ENCODE assay signal across 9 mouse cellular contexts in genomic region chr4:63686157-63686556, GRCm38 (mm10). TPM values are rescaled to one million over a fixed set of nuclear protein-coding genes. Genes with fewer than 3 reads are reported as not detected.
DNase-seq lines count a peak whose midpoint lies in the region; ATAC-seq and TF ChIP-seq lines count a peak whose summit lies in the region.
"Had no signal": no experiment of that assay in that cellular context is flagged by ENCODE, and none has a peak within 500 bp of the region (broad histone marks: within the 10 kb centered on the region; RNA-seq: fewer than 3 reads in every experiment).

No protein-coding gene starts in this region.

- DNase-seq in midbrain, embryonic 11.5 days (ENCODE audit: low spot score, missing footprints): peak; percentile 84
- no peak for DNase-seq in midbrain, embryonic 10.5 days (ENCODE audit: low spot score)
- DNase-seq in ZHBTc4 (ENCODE audit: low read depth, low spot score): peak; percentile 48
- peak; percentile 75 for DNase-seq in kidney, adult 2 months
- DNase-seq in lung, postnatal 14 days: peak; percentile 55
- no peak for DNase-seq in yolk sac, embryonic 10.5 days (ENCODE audit: low spot score)

- no peaks in the 10 kb centered on the region for H3K36me3 ChIP-seq in midbrain, embryonic 11.5 days (ENCODE audit: control insufficient read depth, insufficient read depth, low read length)
- H3K36me3 ChIP-seq in midbrain, embryonic 10.5 days: no peaks in the 10 kb centered on the region
- H3K36me3 ChIP-seq in kidney, adult 2 months (ENCODE audit: control insufficient read depth, insufficient read depth, low read length): no peaks in the 10 kb centered on the region
- H3K36me3 ChIP-seq: embryonic facial prominence, embryonic 13.5 days had no signal

- H3K9me3 ChIP-seq in midbrain, embryonic 11.5 days (ENCODE audit: control insufficient read depth, low read length): no peaks in the 10 kb centered on the region
- H3K9me3 ChIP-seq in midbrain, embryonic 10.5 days (replicated peaks): no peaks in the 10 kb centered on the region
- H3K9me3 ChIP-seq: embryonic facial prominence, embryonic 13.5 days had no signal

- no peak overlapping the region for H3K27ac ChIP-seq in midbrain, embryonic 11.5 days (ENCODE audit: low read depth, low read length)
- H3K27ac ChIP-seq in midbrain, embryonic 10.5 days (replicated peaks): no peak overlapping the region
- no peak overlapping the region for H3K27ac ChIP-seq in cortical plate, adult 2 months (ENCODE audit: insufficient read depth, low read length)
- H3K27ac ChIP-seq in kidney, adult 2 months (ENCODE audit: insufficient read depth, low read depth, low read length): no peak overlapping the region
- H3K27ac ChIP-seq: embryonic facial prominence, embryonic 13.5 days had no signal

- no peak overlapping the region for H3K4me3 ChIP-seq in midbrain, embryonic 11.5 days (ENCODE audit: low read depth, low read length)
- no peak overlapping the region for H3K4me3 ChIP-seq in midbrain, embryonic 10.5 days
- H3K4me3 ChIP-seq in cortical plate, adult 2 months (ENCODE audit: insufficient read depth, low read length): no peak overlapping the region
- H3K4me3 ChIP-seq in kidney, adult 2 months (ENCODE audit: insufficient read depth, low read depth, low read length): no peak overlapping the region
- H3K4me3 ChIP-seq: embryonic facial prominence, embryonic 13.5 days had no signal

- TF ChIP-seq CTCF in cortical plate, adult 2 months (IDR thresholded peaks at IDR 0.05; ENCODE audit: extremely low read depth, insufficient read depth, low read length): peak; percentile 48
- TF ChIP-seq CTCF in kidney, adult 2 months (conservative IDR thresholded peaks at IDR 0.05; ENCODE audit: insufficient read depth, insufficient read length, low read depth, low read length): peak; percentile 66

- peak; percentile 44; the same call in 1 of the 2 replicates for ATAC-seq in midbrain, embryonic 11.5 days (ENCODE audit: low FRiP score)

- no peaks in the 10 kb centered on the region for H3K27me3 ChIP-seq in midbrain, embryonic 11.5 days (ENCODE audit: control insufficient read depth, insufficient read depth, low read length)
- H3K27me3 ChIP-seq in midbrain, embryonic 10.5 days (ENCODE audit: low read depth, poor library complexity, severe bottlenecking): no peaks in the 10 kb centered on the region
- no peaks in the 10 kb centered on the region for H3K27me3 ChIP-seq in kidney, adult 2 months (replicated peaks; ENCODE audit: control insufficient read depth, insufficient read depth, low read length)
- H3K27me3 ChIP-seq: embryonic facial prominence, embryonic 13.5 days had no signal

- no peak overlapping the region for H3K9ac ChIP-seq in midbrain, embryonic 11.5 days (ENCODE audit: low read length)
- H3K9ac ChIP-seq: embryonic facial prominence, embryonic 13.5 days had no signal

- no peaks in the 10 kb centered on the region for H3K4me1 ChIP-seq in midbrain, embryonic 11.5 days (ENCODE audit: control insufficient read depth, insufficient read depth, low read length)
- no peaks in the 10 kb centered on the region; the same call in 1 of the 2 replicates for H3K4me1 ChIP-seq in midbrain, embryonic 10.5 days
- peaks cover 2% of the 10 kb centered on the region; the same call in 1 of the 2 replicates for H3K4me1 ChIP-seq in cortical plate, adult 2 months (ENCODE audit: control insufficient read depth, insufficient read depth, low read length)
- no peaks in the 10 kb centered on the region for H3K4me1 ChIP-seq in kidney, adult 2 months (ENCODE audit: control insufficient read depth, insufficient read depth, low read length)
- H3K4me1 ChIP-seq: embryonic facial prominence, embryonic 13.5 days had no signal

- no peak for TF ChIP-seq POLR2A in cortical plate, adult 2 months (IDR thresholded peaks at IDR 0.05; ENCODE audit: extremely low read depth, insufficient read depth, low read length)
- TF ChIP-seq POLR2A in kidney, adult 2 months (IDR thresholded peaks at IDR 0.05; ENCODE audit: low read depth, low read length): no peak

- H3K4me2 ChIP-seq in midbrain, embryonic 11.5 days: no peak overlapping the region
- H3K4me2 ChIP-seq: embryonic facial prominence, embryonic 13.5 days had no signal

RNA-seq across cellular contexts. Expression of gene Gm11214, which starts 23.0 kb away (rescaled TPM):
- polyA plus RNA-seq in midbrain, embryonic 11.5 days (2014; fragmentation: Nextera tagmentation; extraction: Ambion mirVana): not detected in 2 replicates
- polyA plus RNA-seq in midbrain, embryonic 10.5 days (2016; fragmentation: Nextera tagmentation; extraction: Ambion mirVana): not detected in 2 replicates
- polyA plus RNA-seq in cortical plate, adult 2 months (2012; rRNA removed): not detected in 2 replicates
- polyA plus RNA-seq in kidney, adult 2 months (2012; rRNA removed): not detected in 2 replicates
- polyA plus RNA-seq: embryonic facial prominence, embryonic 13.5 days; neural tube, embryonic 14.5 days had no signal

RNA-seq across cellular contexts. Expression of gene Tnfsf15, which starts 58.8 kb away (rescaled TPM):
- 0.07 TPM in 1 of 2 replicates, not detected in the other for polyA plus RNA-seq in midbrain, embryonic 11.5 days (2014; fragmentation: Nextera tagmentation; extraction: Ambion mirVana)
- not detected in 2 replicates for polyA plus RNA-seq in midbrain, embryonic 10.5 days (2016; fragmentation: Nextera tagmentation; extraction: Ambion mirVana)
- not detected in 2 replicates for polyA plus RNA-seq in cortical plate, adult 2 months (2012; rRNA removed)
- 0.55 and 0.96 TPM in 2 replicates for polyA plus RNA-seq in kidney, adult 2 months (2012; rRNA removed)
- polyA plus RNA-seq: embryonic facial prominence, embryonic 13.5 days; neural tube, embryonic 14.5 days had no signal

Comparison
In these comparisons a context has a peak if more than half of its experiments do, and no peak if none do; other contexts are left out.
1. DNase-seq: peak in midbrain, embryonic 11.5 days (single experiment), ZHBTc4 (single experiment), kidney, adult 2 months (single experiment) and lung, postnatal 14 days (single experiment); none in midbrain, embryonic 10.5 days (single experiment) and yolk sac, embryonic 10.5 days (single experiment).